Mouse (Mus musculus) embryonic facial prominence, embryonic 11.5 days (tissue): ENCODE measurements around the gene Prim2. TPM values are rescaled to one million over a fixed set of nuclear protein-coding genes. Genes with fewer than 3 reads are reported as not detected.

ENCODE experiments used
- ATAC-seq: fragments of 200-750 bp; cut with Nextera tagmentation; replicated peaks from 2 replicates; pipeline ENCODE4 v1.8.0; 2017; ENCODE audit warnings: low read depth; ENCODE audit not compliant: insufficient number of reproducible peaks, low FRiP score, low TSS enrichment
- DNase-seq: peaks from one replicate; pipeline ENCODE4 v3.0.0-alpha.2; 2015; ENCODE audit warnings: low spot score
- H3K27ac ChIP-seq: fragments of 300-500 bp; sonication (generic); replicated peaks from 2 replicates; pipeline ENCODE4 v1.5.1; 2014; ENCODE audit warnings: mild to moderate bottlenecking, low read depth, low read length, control low read depth
- H3K27me3 ChIP-seq: fragments of 300-500 bp; sonication (generic); 2 replicates; pipeline ENCODE4 v1.6.1; 2014; ENCODE audit warnings: mild to moderate bottlenecking, low read length, moderate library complexity, mixed read lengths; ENCODE audit not compliant: control insufficient read depth, insufficient read depth
- H3K36me3 ChIP-seq: fragments of 300-500 bp; sonication (generic); replicated peaks from 2 replicates; pipeline ENCODE4 v1.6.1; 2014; ENCODE audit warnings: low read depth, mild to moderate bottlenecking, low read length, moderate library complexity, mixed read lengths; ENCODE audit not compliant: control insufficient read depth, insufficient read depth
- H3K4me1 ChIP-seq: fragments of 300-500 bp; sonication (generic); 2 replicates; pipeline ENCODE4 v1.6.1; 2014; ENCODE audit warnings: low read length, mixed read lengths; ENCODE audit not compliant: control insufficient read depth, insufficient read depth
- H3K4me2 ChIP-seq: fragments of 300-500 bp; sonication (generic); 2 replicates; pipeline ENCODE4 v1.6.1; 2014; ENCODE audit warnings: low read depth, mild to moderate bottlenecking, control low read depth, low read length, moderate library complexity
- H3K4me3 ChIP-seq: fragments of 300-500 bp; sonication (generic); 2 replicates; pipeline ENCODE4 v1.5.1; 2014; ENCODE audit warnings: low read depth, low read length, control low read depth
- H3K9ac ChIP-seq: fragments of 300-500 bp; sonication (generic); replicated peaks from 2 replicates; pipeline ENCODE4 v1.6.1; 2014; ENCODE audit warnings: mild to moderate bottlenecking, control low read depth, low read length
- H3K9me3 ChIP-seq: fragments of 300-500 bp; sonication (generic); replicated peaks from 2 replicates; pipeline ENCODE4 v1.6.1; 2016; ENCODE audit warnings: mild to moderate bottlenecking, low read length, inconsistent platforms, mixed read lengths; ENCODE audit not compliant: control insufficient read depth
- WGBS: fragments of 180-500 bp; shearing (Covaris S2); extraction: QIAGEN DNeasy Blood & Tissue Kit; methylation state at CpG from one replicate; pipeline ENCODE4 v1.1.7; 2014; 5-methylcytosine and 5-hydroxymethylcytosine counted together
- polyA plus RNA-seq: library from polyadenylated mRNA; unstranded; fragments of >200 nt; fragmentation: Nextera tagmentation; extraction: Ambion mirVana; gene quantifications from 2 replicates; pipeline ENCODE4 v1.2.1, GENCODE M21; 2014

The Prim2 gene
- polyA plus RNA-seq, 1 experiment from 2014 or later, result 56.3 TPM

- Histone ChIP-seq H3K4me1 (no peaks in the 10 kb centered on the region), H3K36me3 (no peaks in the 10 kb centered on the region), H3K4me2 (no peak overlapping the region), H3K9me3 (no peaks in the 10 kb centered on the region), H3K27me3 (no peaks in the 10 kb centered on the region), H3K4me3 (no peak overlapping the region), H3K27ac (no peak overlapping the region), H3K9ac (no peak overlapping the region)
- no peak for ATAC-seq
- 79% methylated on average over 3 of the region's 3 CpGs for WGBS
- no peak for DNase-seq
Measured at GRCm38 (mm10) chr1:33531860-33532259, 137.7 kb downstream of the Prim2 start.

DNA sequence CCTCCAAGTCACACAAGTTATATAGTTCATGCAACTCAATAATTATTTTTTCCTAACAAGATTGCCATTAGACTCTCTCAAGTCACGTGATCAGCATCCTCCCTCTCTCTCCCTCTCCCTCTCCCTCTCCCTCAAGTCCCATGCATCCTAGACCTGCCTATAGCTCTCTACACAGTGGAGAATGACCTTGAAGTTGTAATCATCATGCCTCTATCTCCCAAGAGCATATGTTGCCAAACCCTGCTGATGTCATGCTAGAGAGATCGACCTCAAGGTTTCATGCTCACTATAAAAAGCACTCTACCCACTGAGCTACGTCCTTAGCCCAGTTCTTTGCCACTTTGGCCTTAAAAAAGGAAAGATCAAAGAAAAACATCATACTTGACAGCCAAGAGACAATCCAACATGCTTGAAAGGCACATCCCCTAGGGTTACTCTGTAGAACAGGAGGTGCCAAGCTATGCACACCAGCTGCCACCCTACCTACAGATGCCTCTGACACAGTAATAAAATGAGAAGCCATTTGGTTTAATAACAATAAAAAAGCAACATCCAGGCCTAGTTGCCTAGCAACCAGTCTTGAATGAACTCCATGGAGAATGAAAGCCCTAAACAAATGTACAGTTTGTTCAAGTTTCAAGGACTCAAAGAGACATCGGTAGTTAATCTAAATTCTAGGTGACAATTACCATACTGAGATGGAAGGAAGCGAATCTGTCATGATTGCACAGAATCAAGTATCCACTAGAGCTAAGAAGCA is 138.3 kb downstream of the Prim2 start:
- H3K9me3 ChIP-seq, result no peaks in the 10 kb centered on the region
- H3K9ac ChIP-seq, result no peak overlapping the region
- DNase-seq, result no peak
- H3K27me3 ChIP-seq, result no peaks in the 10 kb centered on the region
- no peaks in the 10 kb centered on the region for H3K36me3 ChIP-seq
- 86% methylated on average over 5 of the region's 5 CpGs for WGBS
- ATAC-seq, result no peak
- no peaks in the 10 kb centered on the region for H3K4me1 ChIP-seq
- no peak overlapping the region for H3K4me2 ChIP-seq
- no peak overlapping the region for H3K27ac ChIP-seq
- no peak overlapping the region for H3K4me3 ChIP-seq

- 93% methylated on average over 2 of the region's 2 CpGs for whole genome bisulfite sequencing
Measured at GRCm38 (mm10) chr1:33530491-33530890, 139.1 kb downstream of the Prim2 start.

GRCm38 (mm10) chr1:33529543-33530232 is 139.9 kb downstream of the Prim2 start:
- 80% methylated on average over 8 of the region's 8 CpGs for WGBS
- H3K27me3 ChIP-seq, result no peaks in the 10 kb centered on the region
- no peaks in the 10 kb centered on the region for H3K4me1 ChIP-seq
- no peak overlapping the region for H3K27ac ChIP-seq
- H3K9me3 ChIP-seq, result no peaks in the 10 kb centered on the region
- H3K4me2 ChIP-seq, result no peak overlapping the region
- ATAC-seq, result no peak
- H3K4me3 ChIP-seq, result no peak overlapping the region
- no peak for DNase-seq
- H3K9ac ChIP-seq, result no peak overlapping the region
- no peaks in the 10 kb centered on the region for H3K36me3 ChIP-seq

More at GRCm38 (mm10) chr1:33530491-33530890, 139.1 kb downstream of the Prim2 start:
- ATAC-seq (no peak), DNase-seq (no peak)
- H3K4me2 ChIP-seq, result no peak overlapping the region
- no peaks in the 10 kb centered on the region for H3K27me3 ChIP-seq
- no peaks in the 10 kb centered on the region for H3K9me3 ChIP-seq
- H3K4me3 ChIP-seq, result no peak overlapping the region
- no peaks in the 10 kb centered on the region for H3K36me3 ChIP-seq
- no peaks in the 10 kb centered on the region for H3K4me1 ChIP-seq
- no peak overlapping the region for H3K27ac ChIP-seq
- no peak overlapping the region for H3K9ac ChIP-seq

DNA sequence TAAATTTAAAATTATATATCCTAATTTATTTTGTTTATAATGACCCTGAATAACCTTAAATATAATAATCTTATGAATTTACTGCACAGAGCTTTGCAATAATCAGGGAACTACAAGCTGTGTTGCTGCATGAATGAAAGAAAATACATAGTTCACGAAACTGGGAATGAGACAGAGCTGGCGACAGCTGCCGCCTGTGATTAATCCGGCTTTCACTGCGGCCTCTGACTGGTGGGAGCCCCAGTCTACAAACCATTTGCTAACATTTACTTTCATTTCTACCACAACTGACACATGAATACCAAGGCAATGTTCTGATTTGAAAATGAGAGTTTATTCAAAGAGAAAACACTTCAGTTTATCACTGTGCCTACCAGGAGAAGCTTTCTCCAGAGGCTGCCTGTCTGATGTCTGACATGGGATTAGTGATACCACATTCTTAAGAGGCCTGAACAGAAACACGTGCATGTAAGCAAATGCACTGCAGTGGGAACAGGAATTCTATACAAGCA is 142.2 kb downstream of the Prim2 start:
- no peak for ATAC-seq
- WGBS, result 71% methylated on average over 6 of the region's 6 CpGs
- no peak overlapping the region for H3K4me2 ChIP-seq
- H3K9me3 ChIP-seq, result no peaks in the 10 kb centered on the region
- no peak overlapping the region for H3K4me3 ChIP-seq
- no peaks in the 10 kb centered on the region for H3K27me3 ChIP-seq
- H3K27ac ChIP-seq, result no peak overlapping the region
- H3K4me1 ChIP-seq, result no peaks in the 10 kb centered on the region
- DNase-seq, result no peak
- no peak overlapping the region for H3K9ac ChIP-seq
- H3K36me3 ChIP-seq, result no peaks in the 10 kb centered on the region

DNA sequence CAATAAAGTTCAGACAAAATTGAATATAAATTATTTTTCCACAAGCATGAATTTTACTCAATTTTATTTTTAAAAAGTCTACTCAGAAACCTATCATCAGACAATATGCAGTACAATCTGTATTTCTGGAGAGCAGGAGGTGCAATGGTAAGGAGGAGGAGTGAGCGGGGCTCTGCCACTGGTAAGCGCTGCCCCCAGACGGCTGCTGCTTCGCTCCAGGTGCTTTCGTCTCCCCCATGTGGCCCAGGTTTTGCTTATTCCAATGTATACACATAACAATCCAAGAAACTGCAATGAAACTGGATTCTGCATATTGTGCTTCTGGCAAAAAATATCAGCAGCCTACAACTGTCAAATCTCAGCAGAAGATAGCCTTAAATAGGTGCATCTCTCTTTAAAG is 146.4 kb downstream of the Prim2 start:
- no peaks in the 10 kb centered on the region for H3K9me3 ChIP-seq
- ATAC-seq, result no peak
- H3K4me2 ChIP-seq, result no peak overlapping the region
- DNase-seq, result no peak
- no peaks in the 10 kb centered on the region for H3K27me3 ChIP-seq
- no peaks in the 10 kb centered on the region for H3K36me3 ChIP-seq
- 93% methylated on average over 5 of the region's 5 CpGs for WGBS
- H3K27ac ChIP-seq, result no peak overlapping the region
- H3K9ac ChIP-seq, result no peak overlapping the region
- H3K4me1 ChIP-seq, result no peaks in the 10 kb centered on the region
- H3K4me3 ChIP-seq, result no peak overlapping the region

DNA sequence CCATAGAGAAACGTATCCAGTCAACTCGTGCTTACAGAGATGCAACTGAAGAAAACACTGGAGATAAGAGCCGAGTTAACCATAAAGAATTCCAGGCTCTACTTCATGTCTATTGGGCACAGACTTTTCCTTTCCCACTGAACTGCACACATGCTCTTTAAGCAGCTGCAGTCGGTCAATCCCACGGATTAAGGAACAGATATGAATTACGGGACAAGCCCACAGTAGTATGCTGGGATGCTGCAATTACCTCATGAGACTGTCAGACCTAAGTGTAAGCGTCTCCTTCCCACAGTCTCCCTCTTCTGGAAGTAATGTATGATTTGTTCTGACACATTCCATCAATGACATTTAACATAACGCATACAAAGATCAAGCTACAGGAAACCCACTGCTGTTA is 154.5 kb downstream of the Prim2 start:
- Histone ChIP-seq H3K27me3 (no peaks in the 10 kb centered on the region), H3K9me3 (no peaks in the 10 kb centered on the region), H3K4me3 (no peak overlapping the region), H3K9ac (no peak overlapping the region), H3K36me3 (no peaks in the 10 kb centered on the region), H3K4me1 (no peaks in the 10 kb centered on the region), H3K27ac (no peak overlapping the region), H3K4me2 (no peak overlapping the region)
- DNase-seq (no peak), ATAC-seq (no peak)
- 89% methylated on average over 8 of the region's 8 CpGs for WGBS

DNA sequence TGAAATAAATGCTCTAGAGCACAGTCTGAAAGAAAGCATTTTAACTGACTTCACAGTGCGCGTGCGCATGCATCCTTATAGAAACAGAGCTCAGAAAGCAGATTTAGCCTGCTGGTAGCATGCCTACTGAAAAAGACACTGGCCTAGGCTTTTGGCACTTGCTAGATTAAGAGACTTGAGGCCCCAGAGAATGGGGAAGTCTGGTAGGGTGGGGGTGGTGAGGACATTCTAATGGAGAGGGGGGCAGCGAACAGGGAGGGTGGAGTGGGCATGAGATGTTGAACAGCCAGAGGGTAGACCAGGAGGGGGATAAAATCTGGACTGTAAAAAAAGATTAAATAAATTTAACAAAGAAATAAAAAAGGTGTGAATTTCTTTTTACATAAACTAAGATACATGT is 158.3 kb downstream of the Prim2 start:
- ATAC-seq, result no peak
- no peak overlapping the region for H3K4me2 ChIP-seq
- no peaks in the 10 kb centered on the region for H3K36me3 ChIP-seq
- H3K4me3 ChIP-seq, result no peak overlapping the region
- H3K4me1 ChIP-seq, result no peaks in the 10 kb centered on the region
- no peaks in the 10 kb centered on the region for H3K9me3 ChIP-seq
- no peak for DNase-seq
- H3K27me3 ChIP-seq, result no peaks in the 10 kb centered on the region
- H3K27ac ChIP-seq, result no peak overlapping the region
- no peak overlapping the region for H3K9ac ChIP-seq
- 96% methylated on average over 4 of the region's 4 CpGs for WGBS
